Comparison of ENCODE assay signal across 8 mouse cellular contexts in genomic region chr17:31565141-31566056, GRCm38 (mm10). TPM values are rescaled to one million over a fixed set of nuclear protein-coding genes. Genes with fewer than 3 reads are reported as not detected.
DNase-seq lines count a peak whose midpoint lies in the region; ATAC-seq and TF ChIP-seq lines count a peak whose summit lies in the region.

No protein-coding gene starts in this region.

- H3K79me2 ChIP-seq in myocyte (ENCODE audit: control insufficient read depth, insufficient read depth) = peaks cover 48% of the 10 kb centered on the region

- TF ChIP-seq POLR2A in myocyte (IDR thresholded peaks at IDR 0.05; ENCODE audit: insufficient read length, low read depth) = no peak

- no peaks in the 10 kb centered on the region for H3K36me3 ChIP-seq in myocyte (ENCODE audit: control insufficient read depth, insufficient read depth)
- no peaks in the 10 kb centered on the region for H3K36me3 ChIP-seq in splenic B cell, adult 2 months (ENCODE audit: control insufficient read depth, insufficient read depth, low read length, poor library complexity, severe bottlenecking)

- DNase-seq in cerebellum, adult 11 months = peak; percentile 71
- peak; percentile 86 to 90 for DNase-seq in cerebellum, postnatal 10 days
- peak; percentile 65 for DNase-seq in gastrocnemius, postnatal 25 days
- DNase-seq in kidney, adult 11 months = peak; percentile 24
- peak; percentile 78 for DNase-seq in liver
- peak; percentile 71 for DNase-seq in splenic B cell, adult 2 months (ENCODE audit: low read depth, low spot score)

- ATAC-seq in cerebellum, adult (ENCODE audit: insufficient number of reproducible peaks, low FRiP score, low TSS enrichment) = no peak; the same call in 1 of the 2 replicates

- peak overlapping the region; percentile 81 for H3ac ChIP-seq in myocyte (ENCODE audit: control insufficient read depth, insufficient read length)

- H3K4me3 ChIP-seq in myocyte = peak overlapping the region; percentile 48

- H3K27me3 ChIP-seq in myocyte (ENCODE audit: control insufficient read depth, insufficient read depth, insufficient read length) = no peaks in the 10 kb centered on the region
- peaks cover 2% of the 10 kb centered on the region; the same call in 1 of the 2 replicates for H3K27me3 ChIP-seq in splenic B cell, adult 2 months (ENCODE audit: control insufficient read depth, insufficient read depth, low read length, poor library complexity, severe bottlenecking)

- peak overlapping the region; percentile 94 for H3K4me2 ChIP-seq in myocyte (ENCODE audit: low read depth)

TF ChIP-seq in myocyte, 11 proteins besides CTCF, POLR2A, EP300 and RAD21:
- TF ChIP-seq REST (IDR thresholded peaks at IDR 0.05; ENCODE audit: insufficient read depth, insufficient read length) (no peak), MAX (IDR thresholded peaks at IDR 0.05; ENCODE audit: low read depth) (no peak), USF1 (IDR thresholded peaks at IDR 0.05; ENCODE audit: low read depth) (no peak)

RNA-seq across cellular contexts. Expression of gene Pknox1, which starts 0.9 kb away (rescaled TPM):
- total RNA-seq in gastrocnemius, postnatal 25 days (2021) = 1 to 10 TPM; 5.9 to 7.0 TPM
- polyA plus RNA-seq in myocyte (2012; fragmentation: generic; extraction: Trizol) = 15.3 TPM

RNA-seq across cellular contexts. Expression of gene Ndufv3, which starts 45.5 kb away (rescaled TPM):
- 100 to 1,000 TPM; 458 to 461 TPM for total RNA-seq in gastrocnemius, postnatal 25 days (2021)
- 469 TPM for polyA plus RNA-seq in myocyte (2012; fragmentation: generic; extraction: Trizol)

RNA-seq across cellular contexts. Expression of gene Wdr4, which starts 45.6 kb away (rescaled TPM):
- total RNA-seq in gastrocnemius, postnatal 25 days (2021) = 1 to 10 TPM; 5.1 to 6.7 TPM
- 26.1 TPM for polyA plus RNA-seq in myocyte (2012; fragmentation: generic; extraction: Trizol)

Comparison
In these comparisons a context has a peak if more than half of its experiments do, and no peak if none do; other contexts are left out.
1. DNase-seq: peak in every context shown above with its lines; median percentile 88 in cerebellum, postnatal 10 days; 78 in liver; 71 in cerebellum, adult 11 months; 71 in splenic B cell, adult 2 months; 65 in gastrocnemius, postnatal 25 days; 24 in kidney, adult 11 months.